Mouse (Mus musculus): ENCODE data around the gene Znfx1.
"Not testable (repeated sequence)": the region's sequence is repeated elsewhere in the genome, so short reads cannot be mapped to it uniquely, and the experiment has no call there.

Gene Znfx1

GRCm38 (mm10) chr2:167053127-167053844 is 9.5 kb downstream of the Znfx1 start:
- DNase-seq (ENCODE audit: extremely low read depth, low read depth, low spot score) = no peak

GRCm38 (mm10) chr2:167048698-167049358 is 14.0 kb downstream of the Znfx1 start:
- no peak for DNase-seq (ENCODE audit: extremely low read depth, low read depth, low spot score)

- no peak for DNase-seq (ENCODE audit: extremely low read depth, low read depth, low spot score)
Observed at GRCm38 (mm10) chr2:167048223-167048622, 14.6 kb downstream of the Znfx1 start.

- DNase-seq (ENCODE audit: extremely low read depth, low read depth, low spot score) = peak; percentile 54
Observed at GRCm38 (mm10) chr2:167043400-167044121, 19.3 kb downstream of the Znfx1 start.

GRCm38 (mm10) chr2:167039386-167039785 is 23.4 kb downstream of the Znfx1 start:
- DNase-seq (ENCODE audit: extremely low read depth, low read depth, low spot score) = no peak

GRCm38 (mm10) chr2:167038716-167039115 is 24.1 kb downstream of the Znfx1 start:
- DNase-seq (ENCODE audit: extremely low read depth, low read depth, low spot score) = no peak

- DNase-seq (ENCODE audit: extremely low read depth, low read depth, low spot score) = no peak
Observed at GRCm38 (mm10) chr2:167038297-167038696, 24.5 kb downstream of the Znfx1 start.

GRCm38 (mm10) chr2:167037710-167038109 is 25.1 kb downstream of the Znfx1 start:
- DNase-seq (ENCODE audit: extremely low read depth, low read depth, low spot score) = no peak

- DNase-seq (ENCODE audit: extremely low read depth, low read depth, low spot score) = no peak
Observed at GRCm38 (mm10) chr2:167030507-167030906, 32.3 kb downstream of the Znfx1 start.

GRCm38 (mm10) chr2:167028553-167028952 is 34.3 kb downstream of the Znfx1 start:
- DNase-seq (ENCODE audit: extremely low read depth, low read depth, low spot score) = no peak

- DNase-seq (ENCODE audit: extremely low read depth, low read depth, low spot score) = no peak
Observed at GRCm38 (mm10) chr2:167019396-167019795, 43.4 kb downstream of the Znfx1 start.

- no peak for DNase-seq (ENCODE audit: extremely low read depth, low read depth, low spot score)
Observed at GRCm38 (mm10) chr2:167015382-167015718, 47.5 kb downstream of the Znfx1 start.

- peak; percentile 21 for DNase-seq (ENCODE audit: extremely low read depth, low read depth, low spot score)
Observed at GRCm38 (mm10) chr2:167014702-167015381, 48.0 kb downstream of the Znfx1 start, which contains the start of gene Ddx27. TSS of gene Ddx27 (plus strand) at chr2:167015193.

GRCm38 (mm10) chr2:167010546-167010945 is 52.3 kb downstream of the Znfx1 start:
- DNase-seq (ENCODE audit: extremely low read depth, low read depth, low spot score) = no peak

GRCm38 (mm10) chr2:167009483-167009882 is 53.3 kb downstream of the Znfx1 start:
- no peak for DNase-seq (ENCODE audit: extremely low read depth, low read depth, low spot score)

GRCm38 (mm10) chr2:167007565-167007964 is 55.2 kb downstream of the Znfx1 start:
- not testable (repeated sequence) for DNase-seq (ENCODE audit: extremely low read depth, low read depth, low spot score)

- no peak for DNase-seq (ENCODE audit: extremely low read depth, low read depth, low spot score)
Observed at GRCm38 (mm10) chr2:167007001-167007491, 55.8 kb downstream of the Znfx1 start.

- no peak for DNase-seq (ENCODE audit: extremely low read depth, low read depth, low spot score)
Observed at GRCm38 (mm10) chr2:167006355-167006754, 56.5 kb downstream of the Znfx1 start.

- DNase-seq (ENCODE audit: extremely low read depth, low read depth, low spot score) = peak; percentile 58
Observed at GRCm38 (mm10) chr2:167004099-167004854, 58.5 kb downstream of the Znfx1 start.

- DNase-seq (ENCODE audit: extremely low read depth, low read depth, low spot score) = no peak
Observed at GRCm38 (mm10) chr2:167001486-167001885, 61.3 kb downstream of the Znfx1 start.

Measured in fat pad, adult 2 months (tissue).